Mouse (Mus musculus): ENCODE measurements around the gene Tmem59l.

Gene Tmem59l

GRCm38 (mm10) chr8:70488931-70489470 lies 1.8 kb upstream of the Tmem59l start:
- DNase-seq (ENCODE audit: low spot score): no peak

GRCm38 (mm10) chr8:70487993-70488796 lies 1.0 kb upstream of the Tmem59l start:
- DNase-seq (ENCODE audit: low spot score): no peak

GRCm38 (mm10) chr8:70486191-70486681 lies 922 bp downstream of the Tmem59l start:
- no peak for DNase-seq (ENCODE audit: low spot score)

GRCm38 (mm10) chr8:70482943-70483342 lies 4.2 kb downstream of the Tmem59l start:
- no peak for DNase-seq (ENCODE audit: low spot score)

GRCm38 (mm10) chr8:70481908-70482307 lies 5.2 kb downstream of the Tmem59l start:
- DNase-seq (ENCODE audit: low spot score): no peak

- DNase-seq (ENCODE audit: low spot score): peak; percentile 72
Observed at GRCm38 (mm10) chr8:70477269-70477982, 9.7 kb downstream of the Tmem59l start.

- DNase-seq (ENCODE audit: low spot score): peak; percentile 99
Observed at GRCm38 (mm10) chr8:70476333-70477268, 10.6 kb downstream of the Tmem59l start, which contains the start of gene Klhl26. Klhl26 (minus strand) TSS chr8:70476968.

- no peak for DNase-seq (ENCODE audit: low spot score)
Observed at GRCm38 (mm10) chr8:70471856-70472255, 15.3 kb downstream of the Tmem59l start.

GRCm38 (mm10) chr8:70469938-70470337 lies 17.2 kb downstream of the Tmem59l start:
- no peak for DNase-seq (ENCODE audit: low spot score)

- DNase-seq (ENCODE audit: low spot score): no peak
Observed at GRCm38 (mm10) chr8:70469295-70469916, 17.8 kb downstream of the Tmem59l start.

- DNase-seq (ENCODE audit: low spot score): no peak
Observed at GRCm38 (mm10) chr8:70468733-70469132, 18.4 kb downstream of the Tmem59l start.

- DNase-seq (ENCODE audit: low spot score): no peak
Observed at GRCm38 (mm10) chr8:70467907-70468306, 19.3 kb downstream of the Tmem59l start.

- no peak for DNase-seq (ENCODE audit: low spot score)
Observed at GRCm38 (mm10) chr8:70467229-70467725, 19.9 kb downstream of the Tmem59l start.

- no peak for DNase-seq (ENCODE audit: low spot score)
Observed at GRCm38 (mm10) chr8:70466771-70467170, 20.4 kb downstream of the Tmem59l start.

GRCm38 (mm10) chr8:70466305-70466704 lies 20.9 kb downstream of the Tmem59l start:
- no peak for DNase-seq (ENCODE audit: low spot score)

GRCm38 (mm10) chr8:70465701-70466100 lies 21.5 kb downstream of the Tmem59l start:
- DNase-seq (ENCODE audit: low spot score): no peak

- DNase-seq (ENCODE audit: low spot score): no peak
Observed at GRCm38 (mm10) chr8:70464162-70464561, 23.0 kb downstream of the Tmem59l start.

GRCm38 (mm10) chr8:70463306-70463705 lies 23.9 kb downstream of the Tmem59l start:
- DNase-seq (ENCODE audit: low spot score): no peak

- DNase-seq (ENCODE audit: low spot score): no peak
Observed at GRCm38 (mm10) chr8:70462516-70462813, 24.7 kb downstream of the Tmem59l start.

GRCm38 (mm10) chr8:70461765-70462515 lies 25.2 kb downstream of the Tmem59l start:
- no peak for DNase-seq (ENCODE audit: low spot score)

Data from testis, postnatal 10 days (tissue).